In the genomic region with DNA sequence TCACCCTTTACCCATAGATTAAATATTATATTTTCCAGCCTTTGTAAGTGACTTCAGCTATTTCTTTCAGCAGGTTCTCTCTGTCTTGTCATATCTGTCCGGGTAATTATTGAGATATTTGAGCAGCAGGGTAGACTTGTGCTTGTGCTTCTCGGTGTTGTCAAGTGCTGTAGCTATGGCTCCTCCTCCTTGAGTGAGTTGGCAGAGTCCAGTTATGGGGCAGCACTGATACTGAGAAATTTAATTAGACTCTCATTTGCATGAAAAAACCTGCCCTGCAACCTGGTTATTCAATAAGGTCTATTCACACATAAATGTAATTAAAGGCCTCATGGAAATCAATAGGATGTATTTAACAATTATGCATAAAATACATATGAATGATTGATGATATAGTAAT, we compare ENCODE assay signal across 15 mouse cellular contexts.
"Had no signal": no experiment of that assay in that cellular context is flagged by ENCODE, and none has a peak within 500 bp of the region (broad histone marks: within the 10 kb centered on the region; RNA-seq: fewer than 3 reads in every experiment).

No protein-coding gene starts in this region.

- H3K9ac ChIP-seq: lung, embryonic 15.5 days; midbrain, embryonic 13.5 days; midbrain, embryonic 15.5 days; neural tube, embryonic 12.5 days had no signal

- DNase-seq: lung, adult 2 months; lung, postnatal 14 days; lung, postnatal 36 days; right cerebral cortex, postnatal 14 days; thymus, adult 18-20 months; thymus, postnatal 14 days; thymus, postnatal 36 days had no signal

- ATAC-seq: lung, postnatal 0 days; midbrain, embryonic 13.5 days; midbrain, embryonic 15.5 days had no signal

- H3K4me2 ChIP-seq: lung, embryonic 15.5 days; midbrain, embryonic 11.5 days; midbrain, embryonic 13.5 days; midbrain, embryonic 15.5 days; neural tube, embryonic 12.5 days had no signal

- H3K4me1 ChIP-seq: lung, embryonic 15.5 days; midbrain, embryonic 13.5 days; midbrain, embryonic 15.5 days; neural tube, embryonic 12.5 days had no signal

- H3K27ac ChIP-seq: lung, embryonic 15.5 days; macrophage; midbrain, embryonic 13.5 days; midbrain, embryonic 15.5 days; neural tube, embryonic 12.5 days had no signal

- H3K9me3 ChIP-seq: lung, embryonic 15.5 days; midbrain, embryonic 13.5 days; midbrain, embryonic 15.5 days; neural tube, embryonic 12.5 days had no signal

- H3K4me3 ChIP-seq: lung, embryonic 15.5 days; megakaryocyte, embryonic 14.5 days; midbrain, embryonic 13.5 days; midbrain, embryonic 15.5 days; neural tube, embryonic 12.5 days had no signal

- H3K36me3 ChIP-seq: lung, embryonic 15.5 days; midbrain, embryonic 13.5 days; midbrain, embryonic 15.5 days; neural tube, embryonic 12.5 days had no signal

- H3K27me3 ChIP-seq: lung, embryonic 15.5 days; midbrain, embryonic 13.5 days; midbrain, embryonic 15.5 days; neural tube, embryonic 12.5 days had no signal
